Mouse (Mus musculus): ENCODE measurements around the gene H2-Q7. TPM values are rescaled to one million over a fixed set of nuclear protein-coding genes. Genes with fewer than 3 reads are reported as not detected.
A peak's percentile ranks its signal among the peaks of the same experiment; 100 is the strongest.
"Not testable (repeated sequence)": the region's sequence is repeated elsewhere in the genome, so short reads cannot be mapped to it uniquely, and the experiment has no call there.

Gene H2-Q7
- 1,000 to 10,000 TPM; 1,012 to 1,237 TPM for polyA plus RNA-seq (2017; shearing (Covaris generic))

GRCm38 (mm10) chr17:35438885-35439284 is at the start of gene H2-Q7:
TSS of gene H2-Q7 (plus strand) at chr17:35439155.
- ATAC-seq: peak; percentile 95

DNA sequence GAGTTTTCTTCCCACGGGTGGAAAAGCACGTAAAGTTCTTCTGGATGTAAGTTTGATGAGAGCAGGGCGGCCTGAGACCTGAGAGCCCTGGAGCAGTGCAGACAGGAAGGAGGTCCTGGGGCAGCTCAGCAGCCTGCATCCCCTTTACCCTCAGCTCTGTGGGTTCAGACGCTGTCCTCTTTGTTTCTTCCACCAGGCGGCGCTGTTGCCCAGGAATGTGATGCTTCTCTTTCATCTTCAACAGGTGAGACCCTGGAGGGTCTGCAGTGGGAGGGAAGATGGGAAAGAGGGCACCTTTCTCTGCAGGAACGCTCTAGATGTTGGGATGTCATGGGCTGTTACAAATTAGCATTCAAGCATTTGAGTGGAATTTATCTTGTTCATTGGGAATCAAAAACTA is 49.2 kb upstream of the H2-Q7 start:
- not testable (repeated sequence) for ATAC-seq

GRCm38 (mm10) chr17:35392671-35393070 is 46.3 kb upstream of the H2-Q7 start:
- not testable (repeated sequence) for ATAC-seq

DNA sequence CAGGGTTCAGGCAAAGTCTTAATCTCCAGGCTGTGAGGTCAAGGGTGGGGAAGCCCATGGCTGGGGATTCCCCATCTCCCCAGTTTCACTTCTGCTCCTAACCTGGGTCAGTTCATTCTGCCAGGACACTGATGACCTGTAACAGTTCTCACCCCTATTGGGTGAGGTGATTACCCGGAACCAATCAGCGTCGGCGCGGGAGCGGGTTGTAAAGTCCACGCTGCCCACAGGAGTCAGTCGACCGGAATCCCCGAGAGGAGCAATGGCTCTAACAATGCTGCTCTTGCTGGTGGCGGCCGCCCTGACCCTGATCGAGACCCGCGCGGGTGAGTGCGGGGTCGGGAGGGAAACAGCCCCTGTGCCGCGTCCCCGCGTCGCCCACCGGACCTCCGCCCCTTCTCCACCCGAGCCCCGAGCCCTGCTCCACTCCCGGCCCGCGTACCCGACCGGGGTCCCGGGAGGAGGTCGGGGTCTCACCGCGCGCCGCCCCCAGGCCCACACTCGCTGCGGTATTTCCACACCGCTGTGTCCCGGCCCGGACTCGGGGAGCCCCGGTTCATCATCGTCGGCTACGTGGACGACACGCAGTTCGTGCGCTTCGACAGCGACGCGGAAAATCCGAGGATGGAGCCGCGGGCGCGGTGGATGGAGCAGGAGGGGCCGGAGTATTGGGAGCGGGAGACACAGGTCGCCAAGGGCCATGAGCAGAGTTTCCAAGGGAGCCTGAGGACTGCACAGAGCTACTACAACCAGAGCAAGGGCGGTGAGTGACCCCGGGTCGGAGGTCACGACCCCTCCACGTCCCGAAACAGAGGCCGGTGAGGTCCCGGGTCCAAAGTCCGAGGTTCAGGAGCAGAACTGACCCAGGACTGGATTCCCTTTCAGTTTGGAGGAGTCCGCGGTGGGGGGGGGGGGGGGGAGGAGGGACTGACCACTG is 44.8 kb upstream of the H2-Q7 start:
- ATAC-seq: peak; percentile 98

GRCm38 (mm10) chr17:35396956-35397355 is 42.0 kb upstream of the H2-Q7 start:
- not testable (repeated sequence) for ATAC-seq

DNA sequence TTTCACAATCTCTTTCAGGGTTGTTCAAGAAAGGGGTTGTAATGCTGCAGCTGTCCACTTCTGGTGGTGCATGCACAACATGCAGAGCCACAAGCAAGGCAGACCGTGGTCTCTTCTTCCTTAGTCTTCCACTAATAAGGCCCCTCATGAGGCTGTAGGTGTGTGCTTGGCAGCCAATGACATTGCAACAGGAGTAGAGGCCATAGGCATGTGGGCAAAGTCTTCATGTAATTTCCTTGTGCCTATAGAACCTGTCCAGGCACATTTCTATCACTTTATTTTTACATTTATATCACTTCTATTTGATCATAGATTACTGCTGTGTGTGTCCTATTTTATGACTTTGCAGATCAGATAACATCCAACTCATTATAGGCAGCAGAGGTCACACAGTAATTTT is 25.9 kb upstream of the H2-Q7 start:
- not testable (repeated sequence) for ATAC-seq

- ATAC-seq: peak; percentile 94
Observed at GRCm38 (mm10) chr17:35415273-35416129, 23.5 kb upstream of the H2-Q7 start.

DNA sequence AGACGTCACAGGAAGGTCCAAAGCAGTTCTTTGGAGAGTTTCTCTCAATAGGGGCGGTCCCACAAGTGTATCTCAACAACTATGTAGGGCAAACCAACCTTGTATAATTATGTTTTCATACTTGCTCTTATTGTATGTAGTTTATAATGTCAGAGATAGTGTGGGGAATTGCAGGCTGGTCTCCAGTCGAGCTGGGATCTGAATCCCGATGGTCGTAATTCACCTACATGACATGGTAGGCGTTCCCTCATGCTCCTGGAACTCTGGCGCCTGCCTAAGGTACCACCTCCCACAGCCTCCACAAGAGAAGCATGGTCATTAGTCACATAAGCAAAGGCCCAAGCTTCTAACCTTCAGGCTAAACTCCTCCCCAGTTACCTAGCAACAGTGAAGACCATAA is 20.2 kb upstream of the H2-Q7 start:
- ATAC-seq: no peak

GRCm38 (mm10) chr17:35419564-35419963 is 19.4 kb upstream of the H2-Q7 start:
- not testable (repeated sequence) for ATAC-seq

- not testable (repeated sequence) for ATAC-seq
Observed at GRCm38 (mm10) chr17:35420206-35420810, 18.6 kb upstream of the H2-Q7 start.

GRCm38 (mm10) chr17:35421331-35421730 is 17.6 kb upstream of the H2-Q7 start:
- ATAC-seq: not testable (repeated sequence)

DNA sequence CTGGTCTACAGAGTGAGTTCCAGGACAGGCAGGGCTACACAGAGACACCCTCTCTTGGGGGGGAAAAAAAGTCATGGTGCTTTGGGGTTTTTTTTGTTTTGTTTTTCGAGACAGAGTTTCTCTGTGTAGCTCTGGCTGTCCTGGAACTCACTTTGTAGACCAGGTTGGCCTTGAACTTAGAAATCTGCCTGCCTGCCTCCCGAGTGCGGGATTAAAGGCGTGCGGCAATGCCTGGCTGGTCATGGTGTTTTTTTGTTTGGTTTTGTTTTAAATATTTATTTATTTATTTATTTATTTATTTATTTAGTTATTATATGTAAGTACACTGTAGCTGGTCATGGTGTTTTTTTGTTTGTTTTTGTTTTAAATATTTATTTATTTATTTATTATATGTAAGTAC is 16.6 kb upstream of the H2-Q7 start:
- not testable (repeated sequence) for ATAC-seq

GRCm38 (mm10) chr17:35423131-35423810 is 15.7 kb upstream of the H2-Q7 start:
- not testable (repeated sequence) for ATAC-seq

DNA sequence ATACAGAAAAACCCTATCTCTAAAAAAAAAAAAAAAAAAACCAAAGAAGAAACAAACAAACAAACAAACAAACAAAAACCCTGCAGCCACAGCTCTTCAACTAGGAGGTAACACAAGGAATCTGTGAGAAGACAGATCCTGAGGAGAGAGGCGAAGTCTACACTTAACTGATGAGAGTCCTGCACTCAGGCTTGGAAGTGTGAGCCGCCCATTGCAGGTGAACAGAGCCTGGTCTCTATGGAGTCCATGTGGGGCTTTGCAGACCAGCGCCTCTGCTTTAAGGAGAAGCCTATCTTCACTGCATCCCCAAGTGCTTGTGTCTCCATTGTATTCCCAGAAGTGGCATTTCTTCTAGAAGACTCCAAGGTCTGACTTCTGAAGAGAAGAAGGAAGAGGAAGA is 14.8 kb upstream of the H2-Q7 start:
- ATAC-seq: not testable (repeated sequence)

DNA sequence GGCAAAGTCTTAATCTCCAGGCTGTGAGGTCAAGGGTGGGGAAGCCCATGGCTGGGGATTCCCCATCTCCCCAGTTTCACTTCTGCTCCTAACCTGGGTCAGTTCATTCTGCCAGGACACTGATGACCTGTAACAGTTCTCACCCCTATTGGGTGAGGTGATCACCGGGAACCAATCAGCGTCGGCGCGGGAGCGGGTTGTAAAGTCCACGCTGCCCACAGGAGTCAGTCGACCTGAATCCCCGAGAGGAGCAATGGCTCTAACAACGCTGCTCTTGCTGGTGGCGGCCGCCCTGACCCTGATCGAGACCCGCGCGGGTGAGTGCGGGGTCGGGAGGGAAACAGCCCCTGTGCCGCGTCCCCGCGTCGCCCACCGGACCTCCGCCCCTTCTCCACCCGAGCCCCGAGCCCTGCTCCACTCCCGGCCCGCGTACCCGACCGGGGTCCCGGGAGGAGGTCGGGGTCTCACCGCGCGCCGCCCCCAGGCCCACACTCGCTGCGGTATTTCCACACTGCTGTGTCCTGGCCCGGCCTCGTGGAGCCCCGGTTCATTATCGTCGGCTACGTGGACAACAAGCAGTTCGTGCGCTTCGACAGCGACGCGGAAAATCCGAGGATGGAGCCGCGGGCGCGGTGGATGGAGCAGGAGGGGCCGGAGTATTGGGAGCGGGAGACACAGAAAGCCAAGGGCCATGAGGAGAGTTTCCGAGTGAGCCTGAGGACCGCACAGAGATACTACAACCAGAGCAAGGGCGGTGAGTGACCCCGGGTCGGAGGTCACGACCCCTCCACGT is 14.1 kb upstream of the H2-Q7 start, which contains the start of gene H2-Q6:
H2-Q6 (plus strand) TSS at position 227 of the 793 bp plus-strand sequence.
- ATAC-seq: peak; percentile 94

GRCm38 (mm10) chr17:35425474-35425873 is 13.5 kb upstream of the H2-Q7 start:
- not testable (repeated sequence) for ATAC-seq

- ATAC-seq: not testable (repeated sequence)
Observed at GRCm38 (mm10) chr17:35428883-35429282, 10.1 kb upstream of the H2-Q7 start.

GRCm38 (mm10) chr17:35430671-35431070 is 8.3 kb upstream of the H2-Q7 start:
- ATAC-seq: not testable (repeated sequence)

GRCm38 (mm10) chr17:35432167-35432566 is 6.8 kb upstream of the H2-Q7 start:
- ATAC-seq: not testable (repeated sequence)

- ATAC-seq: not testable (repeated sequence)
Observed at GRCm38 (mm10) chr17:35434836-35435235, 4.1 kb upstream of the H2-Q7 start.

GRCm38 (mm10) chr17:35435577-35435976 is 3.4 kb upstream of the H2-Q7 start:
- not testable (repeated sequence) for ATAC-seq

All from activated CD4-positive, CD25-positive, alpha-beta regulatory T cell, adult 4 months (primary cell).